In the genomic region with DNA sequence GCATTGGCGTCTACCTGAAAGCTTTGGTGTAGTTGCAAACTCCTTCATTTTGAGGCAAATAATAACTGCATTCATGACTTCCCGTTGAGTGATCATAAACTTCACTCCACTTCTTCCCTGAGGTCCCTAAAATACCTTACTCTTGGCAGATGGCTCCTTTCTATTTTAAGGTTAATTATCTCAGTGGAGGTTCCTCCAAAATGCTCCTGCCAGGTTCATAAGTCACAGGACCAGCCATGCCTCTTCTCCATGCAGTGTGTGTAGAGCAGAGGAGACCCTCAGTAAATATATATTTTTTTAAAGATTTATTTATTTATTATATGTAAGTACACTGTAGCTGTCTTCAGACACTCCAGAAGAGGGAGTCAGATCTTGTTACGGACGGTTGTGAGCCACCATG, we compare ENCODE assay signal across 30 mouse cellular contexts. TPM values are rescaled to one million over a fixed set of nuclear protein-coding genes. Genes with fewer than 3 reads are reported as not detected.
"Had no signal": no experiment of that assay in that cellular context is flagged by ENCODE, and none has a peak within 500 bp of the region (broad histone marks: within the 10 kb centered on the region; RNA-seq: fewer than 3 reads in every experiment).

No protein-coding gene starts in this region.

- DNase-seq: kidney, postnatal 14 days; kidney, postnatal 4 days; left cerebral cortex, postnatal 4 days; liver; lung, adult 18-20 months; lung, postnatal 10 days; lung, postnatal 36 days; retina, postnatal 1 day; right cerebral cortex, postnatal 25 days; thymus, adult 18-20 months; thymus, postnatal 36 days had no signal

- H3K36me3 ChIP-seq: limb, embryonic 13.5 days; liver, embryonic 12.5 days; liver, embryonic 15.5 days; lung, embryonic 15.5 days; midbrain, embryonic 10.5 days; midbrain, embryonic 13.5 days; neural tube, embryonic 13.5 days had no signal

- H3K4me1 ChIP-seq: limb, embryonic 13.5 days; liver, embryonic 12.5 days; liver, embryonic 15.5 days; lung, embryonic 15.5 days; megakaryocyte, embryonic 14.5 days; midbrain, embryonic 10.5 days; midbrain, embryonic 13.5 days; neural tube, embryonic 13.5 days had no signal

- H3K9me3 ChIP-seq: liver, embryonic 12.5 days; liver, embryonic 15.5 days; lung, embryonic 15.5 days; midbrain, embryonic 10.5 days; midbrain, embryonic 13.5 days had no signal

- H3K27ac ChIP-seq: limb, embryonic 13.5 days; liver, embryonic 12.5 days; liver, embryonic 15.5 days; lung, embryonic 15.5 days; midbrain, embryonic 10.5 days; midbrain, embryonic 13.5 days; neural tube, embryonic 13.5 days had no signal

- H3K27me3 ChIP-seq: limb, embryonic 13.5 days; liver, embryonic 12.5 days; liver, embryonic 15.5 days; lung, embryonic 15.5 days; megakaryocyte, embryonic 14.5 days; midbrain, embryonic 13.5 days; neural tube, embryonic 13.5 days had no signal

- H3K4me3 ChIP-seq: limb, embryonic 13.5 days; liver, embryonic 12.5 days; liver, embryonic 15.5 days; lung, embryonic 15.5 days; megakaryocyte, embryonic 14.5 days; midbrain, embryonic 10.5 days; midbrain, embryonic 13.5 days; myocyte; neural tube, embryonic 13.5 days had no signal

RNA-seq across cellular contexts. Expression of gene Lrit3, which starts 37.7 kb away (rescaled TPM):
- total RNA-seq: layer of hippocampus, adult 18-20 months; layer of hippocampus, postnatal 14 days; left cerebral cortex, postnatal 14 days; monocyte, adult 5-6 weeks; neutrophil, adult 5-6 weeks had no signal
- polyA plus RNA-seq: limb, embryonic 13.5 days; liver, embryonic 12.5 days; liver, embryonic 15.5 days; lung, embryonic 15.5 days; midbrain, embryonic 10.5 days; midbrain, embryonic 13.5 days; midbrain, embryonic 16.5 days; myocyte; neural tube, embryonic 13.5 days; small intestine, adult 2 months; spleen, adult 2 months; stomach, embryonic 16.5 days; testis, adult 2 months had no signal

RNA-seq across cellular contexts. Expression of gene Rrh, which starts 56.3 kb away (rescaled TPM):
- polyA plus RNA-seq: liver, embryonic 15.5 days; myocyte; small intestine, adult 2 months; stomach, embryonic 16.5 days had no signal
